Mouse (Mus musculus): ENCODE results near the gene Hdac8. TPM values are rescaled to one million over a fixed set of nuclear protein-coding genes. Genes with fewer than 3 reads are reported as not detected.

The Hdac8 gene
- total RNA-seq, 2 experiments from 2014 or later, result 12.7 to 13.4 TPM

- intact Hi-C loops (cut with DNase I), result loop anchor here (5.0 to 10.0 kb wide), 2 partner anchors 103 to 226 kb away; no protein-coding TSS in a partner anchor
- DNase-seq (ENCODE audit: low spot score in 2 of 2), result no peak
Measured at GRCm38 (mm10) chrX:102251221-102251936, 253.8 kb downstream of the Hdac8 start.

GRCm38 (mm10) chrX:102250891-102251170, 254.3 kb downstream of the Hdac8 start:
- DNase-seq (ENCODE audit: low spot score in 2 of 2), result no peak
- intact Hi-C loops (cut with DNase I), result loop anchor here (5.0 to 10.0 kb wide), 2 partner anchors 104 to 226 kb away; no protein-coding TSS in a partner anchor

- DNase-seq (ENCODE audit: low spot score in 2 of 2), result no peak
- intact Hi-C loops (cut with DNase I), result loop anchor here (5.0 to 10.0 kb wide), 2 partner anchors 104 to 227 kb away; no protein-coding TSS in a partner anchor
Measured at GRCm38 (mm10) chrX:102250150-102250890, 254.8 kb downstream of the Hdac8 start.

- intact Hi-C loops (cut with DNase I), result no loop called here
- no peak for DNase-seq (ENCODE audit: low spot score in 2 of 2)
Measured at GRCm38 (mm10) chrX:102244334-102244733, 260.8 kb downstream of the Hdac8 start.

Small RNA genes lying within 50 kb of the gene (microRNA-seq; reads per million reads assigned to microRNA genes)
- gene Gm26318, result 0 reads per million in 2 experiments

Other genes with a start within 250 kb of the Hdac8 start
- gene Phka1, start 138.9 kb upstream of the Hdac8 start, total RNA-seq (2021), result 10 to 100 TPM; 17.3 to 18.6 TPM
- gene Gm3880, start 181.6 kb upstream of the Hdac8 start, total RNA-seq (2021), result not detected
- gene Gm9112, start 202.3 kb upstream of the Hdac8 start, total RNA-seq (2021), result not detected
- not detected for gene Dmrtc1b, start 202.5 kb upstream of the Hdac8 start, total RNA-seq (2021)